Mouse (Mus musculus) heart, postnatal 0 days (tissue): ENCODE data around the gene Tsga13. TPM values are rescaled to one million over a fixed set of nuclear protein-coding genes. Genes with fewer than 3 reads are reported as not detected.

Experiments
- ATAC-seq: fragments of 200-750 bp; cut with Nextera tagmentation; 2 replicates; pipeline ENCODE4 v1.8.0; 2017; ENCODE audit warnings: low read depth, moderate number of reproducible peaks, moderate library complexity; ENCODE audit not compliant: insufficient read depth
- DNase-seq: peaks from one replicate; pipeline ENCODE4 v3.0.0-alpha.2; 2016; ENCODE audit warnings: low spot score
- H3K27ac ChIP-seq: fragments of 300-500 bp; sonication (generic); 2 replicates; pipeline ENCODE4 v1.5.1; 2014; ENCODE audit warnings: low read depth, mild to moderate bottlenecking
- H3K27me3 ChIP-seq: fragments of 300-500 bp; sonication (generic); 2 replicates; pipeline ENCODE4 v1.6.1; 2014; ENCODE audit warnings: low read length, mixed read lengths; ENCODE audit not compliant: control insufficient read depth, insufficient read depth
- H3K36me3 ChIP-seq: fragments of 300-500 bp; sonication (generic); replicated peaks from 2 replicates; pipeline ENCODE4 v1.6.1; 2014; ENCODE audit warnings: low read length, mixed read lengths; ENCODE audit not compliant: control insufficient read depth, insufficient read depth
- H3K4me1 ChIP-seq: fragments of 300-500 bp; sonication (generic); 2 replicates; pipeline ENCODE4 v1.6.1; 2014; ENCODE audit warnings: antibody characterized with exemption; ENCODE audit not compliant: control insufficient read depth, insufficient read depth
- H3K4me2 ChIP-seq: fragments of 300-500 bp; sonication (generic); 2 replicates; pipeline ENCODE4 v1.6.1; 2014; ENCODE audit warnings: low read depth, mild to moderate bottlenecking, low read length, moderate library complexity
- H3K4me3 ChIP-seq: fragments of 300-500 bp; sonication (generic); 2 replicates; pipeline ENCODE4 v1.5.1; 2014; ENCODE audit warnings: low read depth, low read length
- H3K9ac ChIP-seq: fragments of 300-500 bp; sonication (generic); replicated peaks from 2 replicates; pipeline ENCODE4 v1.6.1; 2014; ENCODE audit warnings: low read depth, low read length, mixed read lengths
- H3K9me3 ChIP-seq: fragments of 300-500 bp; sonication (generic); replicated peaks from 2 replicates; pipeline ENCODE4 v1.6.1; 2016; ENCODE audit warnings: low read length; ENCODE audit not compliant: control insufficient read depth
- CTCF ChIP-seq: IDR thresholded peaks from 2 replicates; pipeline ENCODE4 v1.5.1; 2016; ENCODE audit warnings: antibody characterized with exemption, control low read depth, low read depth
- EP300 ChIP-seq: IDR thresholded peaks from 2 replicates; pipeline ENCODE4 v1.6.1; 2016; ENCODE audit warnings: antibody characterized with exemption, low read depth
- WGBS: fragments of 180-500 bp; shearing (Covaris S2); extraction: QIAGEN DNeasy Blood & Tissue Kit; methylation state at CpG from one replicate; pipeline ENCODE4 v1.1.7; 2014; 5-methylcytosine and 5-hydroxymethylcytosine counted together
- polyA plus RNA-seq: library from polyadenylated mRNA; unstranded; fragments of >200 nt; fragmentation: Nextera tagmentation; extraction: Ambion mirVana; gene quantifications from 2 replicates; pipeline ENCODE4 v1.2.1, GENCODE M21; 2015
- total RNA-seq: library from RNA; depleted of rRNA; stranded (reverse); fragments of >200 nt; gene quantifications from 2 replicates; pipeline ENCODE4 v1.2.3, GENCODE M21; 2014; ENCODE audit warnings: low replicate concordance

Gene Tsga13
- total and polyA plus RNA-seq, 2 experiments from 2014 or later, result 0.20 TPM; not detected in 1

DNA sequence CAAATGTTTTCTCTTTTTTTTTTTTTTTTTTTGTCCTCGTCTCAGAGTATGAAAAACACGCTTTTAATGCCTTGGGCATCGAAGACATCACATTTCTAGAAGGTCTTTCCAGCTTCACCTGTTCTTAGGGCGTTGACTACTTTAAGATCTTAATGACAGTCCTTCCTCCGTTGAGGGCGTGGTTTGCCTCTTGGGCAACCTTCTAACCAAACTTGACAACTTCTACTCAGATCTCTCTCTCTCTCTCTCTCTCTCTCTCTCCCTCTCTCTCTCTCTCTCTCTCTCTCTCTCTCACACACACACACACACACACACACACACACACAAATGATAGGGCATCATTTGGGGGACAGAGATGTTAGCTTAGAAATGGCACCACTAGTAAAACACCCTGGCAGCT, 17.9 kb downstream of the Tsga13 start:
- ATAC-seq, result no peak
- 69% methylated on average over 6 of the region's 6 CpGs for WGBS
- Histone ChIP-seq H3K4me2 (peak overlapping the region; percentile 55; the same call in 1 of the 2 replicates), H3K4me1 (peaks cover 5% of the 10 kb centered on the region; the same call in 1 of the 2 replicates), H3K4me3 (no peak overlapping the region), H3K27ac (no peak overlapping the region), H3K9me3 (no peaks in the 10 kb centered on the region), H3K36me3 (no peaks in the 10 kb centered on the region; the same call in 1 of the 2 replicates), H3K9ac (peak overlapping the region; percentile 92; the same call in 1 of the 2 replicates), H3K27me3 (no peaks in the 10 kb centered on the region)
- DNase-seq, result no peak
- TF ChIP-seq CTCF, result no peak
- TF ChIP-seq EP300, result no peak

DNA sequence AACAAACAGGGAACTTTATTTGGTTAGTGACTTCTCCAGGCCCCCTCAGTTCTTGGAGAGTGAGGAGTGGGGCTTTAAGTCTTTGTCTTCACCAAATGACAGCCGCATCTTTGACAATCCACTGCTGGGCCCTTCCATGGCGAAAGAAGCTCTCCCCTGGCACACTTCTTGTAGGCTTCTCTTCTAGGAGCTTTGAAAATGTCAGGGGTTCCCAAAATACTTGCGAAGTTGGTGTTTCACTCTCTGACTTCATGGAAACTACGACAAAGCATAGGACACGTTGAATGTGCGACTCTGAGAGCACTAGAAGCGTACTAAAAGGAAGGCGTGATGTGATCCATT, 18.4 kb downstream of the Tsga13 start:
- Histone ChIP-seq H3K4me3 (peak overlapping the region; percentile 88), H3K27me3 (no peaks in the 10 kb centered on the region), H3K9me3 (no peaks in the 10 kb centered on the region), H3K27ac (peak overlapping the region; percentile 96), H3K4me2 (peak overlapping the region; percentile 55), H3K36me3 (no peaks in the 10 kb centered on the region; the same call in 1 of the 2 replicates), H3K4me1 (peaks cover 5% of the 10 kb centered on the region; the same call in 1 of the 2 replicates), H3K9ac (peak overlapping the region; percentile 92)
- TF ChIP-seq EP300 (no peak), CTCF (no peak)
- no peak for ATAC-seq
- DNase-seq, result peak; percentile 13
- WGBS, result 15% methylated on average over 8 of the region's 8 CpGs

DNA sequence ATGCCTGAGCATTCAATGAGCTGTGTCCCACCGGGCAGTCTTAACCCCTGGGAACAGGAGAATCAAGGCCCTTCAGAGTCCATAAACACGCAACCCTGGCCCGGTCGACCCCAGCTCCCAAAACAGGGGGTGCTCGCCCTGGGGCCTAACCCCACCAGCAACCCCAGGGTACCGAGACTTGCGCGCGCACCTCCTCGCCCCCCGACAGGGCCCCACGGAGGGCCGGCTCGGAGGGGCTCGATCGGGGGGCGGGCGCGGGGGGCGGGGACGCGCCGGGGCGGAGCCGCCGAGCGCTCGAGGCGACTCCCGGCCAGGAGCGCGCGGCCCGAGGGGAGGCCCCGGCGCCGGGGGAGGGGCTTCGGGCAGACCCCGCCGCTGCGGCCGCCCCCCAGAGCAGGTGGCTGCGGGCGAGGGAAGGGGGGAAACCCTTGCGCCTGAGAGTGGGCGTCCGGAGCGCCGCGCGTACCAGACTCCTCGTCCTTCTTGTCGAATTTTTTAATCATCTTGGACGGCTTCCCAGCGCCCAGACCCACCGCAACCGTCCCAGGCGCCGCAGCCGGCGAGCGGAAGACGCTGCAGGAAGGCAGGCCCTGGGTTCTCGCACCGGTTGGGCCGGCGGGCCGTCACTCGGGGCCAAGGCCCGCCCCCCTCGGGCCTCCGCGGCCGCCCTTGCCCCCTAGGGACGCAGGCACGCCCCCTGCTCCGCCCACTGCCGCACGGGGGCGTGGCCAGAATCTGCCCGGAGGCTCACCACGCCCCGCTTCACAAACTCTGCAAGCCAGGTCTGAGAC, 19.0 kb downstream of the Tsga13 start, which contains the start of gene Copg2:
Gene Copg2 (minus strand): TSS at position 600 of the 791 bp plus-strand sequence.
- ATAC-seq (peak; percentile 100), DNase-seq (peak; percentile 94)
- Histone ChIP-seq H3K4me3 (peak within 1 kb of the TSS; percentile 88), H3K4me2 (peak within 1 kb of the TSS; percentile 61), H3K27me3 (no peaks in the 10 kb centered on the region), H3K4me1 (peaks cover 5% of the 10 kb centered on the region; the same call in 1 of the 2 replicates), H3K36me3 (no peaks in the 10 kb centered on the region; the same call in 1 of the 2 replicates), H3K9ac (peak within 1 kb of the TSS; percentile 92), H3K27ac (peak within 1 kb of the TSS; percentile 96), H3K9me3 (no peaks in the 10 kb centered on the region)
- under 1% methylated on average over 77 of the region's 83 CpGs for WGBS
- 0 out of 2 replicates have a peak, but pooled peaks have one; percentile 60 for TF ChIP-seq EP300
- TF ChIP-seq CTCF, result peak; percentile 34

GRCm38 (mm10) chr6:30895819-30896194, 19.6 kb downstream of the Tsga13 start:
- no peak for DNase-seq
- peak overlapping the region; percentile 61 for H3K4me2 ChIP-seq
- peaks cover 5% of the 10 kb centered on the region; the same call in 1 of the 2 replicates for H3K4me1 ChIP-seq
- peak overlapping the region; percentile 96 for H3K27ac ChIP-seq
- peak overlapping the region; percentile 88 for H3K4me3 ChIP-seq
- 20% methylated on average over 3 of the region's 3 CpGs for WGBS
- no peaks in the 10 kb centered on the region for H3K9me3 ChIP-seq
- TF ChIP-seq EP300, result no peak
- TF ChIP-seq CTCF, result no peak
- no peaks in the 10 kb centered on the region; the same call in none of the 2 replicates for H3K36me3 ChIP-seq
- ATAC-seq, result no peak
- H3K9ac ChIP-seq, result peak overlapping the region; percentile 92
- H3K27me3 ChIP-seq, result no peaks in the 10 kb centered on the region

DNA sequence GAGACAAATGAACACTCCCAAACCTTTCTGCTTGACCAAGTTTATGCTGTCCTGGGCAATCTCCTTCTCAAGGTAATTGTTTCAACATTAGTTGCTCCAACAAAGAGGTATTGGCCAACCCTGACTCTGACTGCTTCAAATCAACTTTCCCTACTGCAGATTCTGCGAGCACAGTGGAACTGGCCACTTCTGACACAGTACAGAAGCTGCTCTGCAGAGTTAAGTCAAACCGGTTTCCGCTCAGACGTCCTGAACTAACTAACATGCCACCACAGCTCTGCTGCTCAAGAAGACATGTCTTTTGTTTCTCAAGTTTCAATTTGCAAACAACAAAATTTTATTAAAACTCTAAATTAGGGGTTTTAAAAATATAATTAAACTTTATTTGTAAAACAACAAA, 22.3 kb downstream of the Tsga13 start:
- Histone ChIP-seq H3K4me2 (no peak overlapping the region), H3K27ac (no peak overlapping the region), H3K4me3 (no peak overlapping the region), H3K9me3 (no peaks in the 10 kb centered on the region), H3K4me1 (peaks cover 5% of the 10 kb centered on the region; the same call in 1 of the 2 replicates), H3K9ac (no peak overlapping the region), H3K27me3 (no peaks in the 10 kb centered on the region), H3K36me3 (peaks cover 17% of the 10 kb centered on the region)
- no peak for TF ChIP-seq CTCF
- TF ChIP-seq EP300, result no peak
- DNase-seq (no peak), ATAC-seq (no peak)
- 70% methylated on average over 4 of the region's 4 CpGs for WGBS
